Mouse (Mus musculus) heart, adult 2 months (tissue): ENCODE data around the gene Krtap17-1.

Source experiments
- CTCF ChIP-seq: fragments of 200-600 bp; IDR thresholded peaks from 2 replicates; pipeline ENCODE4 v1.8.1; 2022; ENCODE audit warnings: antibody characterized with exemption, mild to moderate bottlenecking, moderate library complexity
- EP300 ChIP-seq: fragments of 200-500 bp; IDR thresholded peaks from 2 replicates; pipeline ENCODE4 v1.6.1; 2011; ENCODE audit warnings: low read depth, low read length, control low read depth; ENCODE audit not compliant: insufficient read depth
- POLR2A ChIP-seq: fragments of 200-500 bp; IDR thresholded peaks from 2 replicates; pipeline ENCODE4 v1.6.1; 2011; ENCODE audit warnings: mild to moderate bottlenecking, low read depth, low read length, control low read depth; ENCODE audit not compliant: insufficient read depth

- TF ChIP-seq POLR2A (no peak), CTCF (no peak), EP300 (no peak)
Measured at GRCm38 (mm10) chr11:100021438-100021837, 27.6 kb upstream of the Krtap17-1 start.
